Mouse (Mus musculus): Measurements from ENCODE around the gene Tcea3.
A peak's percentile ranks its signal among the peaks of the same experiment; 100 is the strongest.

The Tcea3 gene

GRCm38 (mm10) chr4:136239622-136240021 is 7.9 kb upstream of the Tcea3 start:
- DNase-seq, result peak; percentile 87

DNA sequence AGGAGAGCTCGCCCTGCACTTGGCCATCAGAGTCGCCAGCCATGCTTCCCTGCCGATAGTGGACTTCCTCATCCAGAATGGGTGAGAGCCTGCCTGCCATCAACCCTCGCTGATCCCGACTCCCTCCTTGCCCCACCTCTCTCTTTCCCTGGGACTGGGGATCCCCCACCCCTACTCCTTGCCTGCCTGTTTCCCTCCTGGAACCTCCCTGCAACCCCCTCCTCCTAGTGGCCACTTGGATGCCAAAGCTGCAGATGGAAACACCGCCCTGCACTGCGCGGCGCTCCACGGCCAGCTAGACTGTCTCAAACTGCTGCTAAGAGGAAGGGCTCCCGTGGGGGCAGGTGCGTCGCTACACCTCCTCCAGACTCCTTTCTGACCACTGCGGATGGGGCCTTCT is 7.4 kb upstream of the Tcea3 start:
- DNase-seq, result no peak

GRCm38 (mm10) chr4:136240955-136241354 is 6.6 kb upstream of the Tcea3 start:
- no peak for DNase-seq

DNA sequence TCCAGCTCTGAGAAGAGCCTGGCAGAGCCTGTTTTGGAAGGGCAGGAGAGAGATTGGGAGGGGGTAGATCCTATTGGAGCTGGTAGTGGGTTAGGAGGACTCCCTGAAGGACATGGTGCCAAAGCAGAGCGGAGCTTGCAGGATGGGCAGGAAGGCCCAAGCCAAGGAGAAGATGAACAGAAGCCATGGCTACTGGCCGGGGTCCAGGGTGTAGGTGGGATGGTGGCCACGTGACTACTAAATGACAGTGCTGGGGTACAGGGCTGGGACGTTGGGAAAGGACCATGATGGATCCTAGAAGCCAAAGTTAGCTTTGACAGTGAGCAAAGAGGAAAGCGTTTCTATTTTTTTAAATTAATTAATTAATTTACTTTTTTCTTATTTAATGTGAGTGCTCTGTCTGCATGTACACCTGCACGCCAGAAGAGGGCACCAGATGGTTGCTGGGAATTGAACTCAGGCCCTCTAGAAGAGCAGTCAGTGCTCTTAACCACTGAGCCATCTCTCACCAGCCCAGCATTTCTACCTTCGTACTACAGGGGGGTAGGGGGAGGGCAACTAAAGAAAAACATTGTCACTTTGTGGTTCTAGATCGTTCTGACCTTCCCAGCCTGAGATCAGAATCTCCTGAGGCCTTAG is 5.3 kb upstream of the Tcea3 start:
- DNase-seq, result peak; percentile 43

GRCm38 (mm10) chr4:136242728-136243127 is 4.8 kb upstream of the Tcea3 start:
- no peak for DNase-seq

- no peak for DNase-seq
Observed at GRCm38 (mm10) chr4:136244208-136244607, 3.3 kb upstream of the Tcea3 start.

DNA sequence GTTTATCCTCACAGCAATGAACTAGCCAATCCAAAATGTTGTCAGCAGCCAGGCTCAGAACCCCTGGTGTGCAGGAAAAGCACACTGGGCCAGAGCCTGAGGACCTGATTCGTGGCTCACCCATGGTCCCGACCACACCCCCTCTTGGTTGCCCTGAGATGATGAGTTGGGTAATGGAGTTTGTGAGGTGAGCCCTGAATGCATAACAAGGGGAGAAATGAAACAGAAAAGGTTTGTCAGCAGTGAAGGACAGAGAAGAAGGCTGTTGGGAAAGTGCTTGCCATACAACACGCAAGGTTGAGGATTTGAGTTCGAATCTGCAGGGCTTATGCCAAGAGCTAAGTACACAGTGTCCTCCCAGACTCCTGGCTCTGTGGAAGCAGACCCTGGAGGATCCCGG is 1.8 kb upstream of the Tcea3 start:
- DNase-seq, result no peak

GRCm38 (mm10) chr4:136246568-136246969 is 960 bp upstream of the Tcea3 start:
- DNase-seq, result no peak

DNA sequence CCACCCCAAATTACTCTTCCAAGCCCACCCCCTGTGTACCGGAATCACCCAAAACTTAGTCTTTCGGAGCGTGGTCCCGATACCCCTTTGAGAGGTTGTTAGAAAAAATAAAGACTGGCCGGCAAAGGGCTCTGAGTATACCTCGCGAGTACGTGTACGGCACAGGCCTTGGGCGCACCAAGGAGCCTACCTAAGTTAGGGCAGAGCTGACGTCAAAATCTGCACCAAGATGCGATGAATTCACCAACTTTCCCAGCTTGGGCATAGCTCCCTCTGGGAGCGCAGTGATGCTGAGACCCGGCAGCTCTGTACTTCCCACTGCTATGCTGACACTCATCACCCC is 172 bp upstream of the Tcea3 start:
- DNase-seq, result no peak

GRCm38 (mm10) chr4:136248464-136249331 is 1.2 kb downstream of the Tcea3 start:
- peak; percentile 25 for DNase-seq

DNA sequence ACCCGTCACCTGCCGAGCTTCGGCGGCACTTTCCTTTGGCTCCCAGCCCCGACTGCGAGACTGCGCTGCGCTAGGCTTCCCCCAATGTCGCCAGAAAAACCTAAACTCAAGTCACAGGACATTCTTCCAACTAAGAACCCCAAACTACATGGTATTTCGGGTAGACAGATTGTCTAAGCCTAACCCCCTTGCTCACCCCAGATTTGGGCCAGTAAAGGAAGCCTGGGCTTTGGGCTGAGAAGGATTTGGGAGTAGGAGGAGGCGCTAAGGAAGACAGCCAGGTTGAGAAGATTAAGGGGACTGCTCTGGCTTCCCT is 1.8 kb downstream of the Tcea3 start:
- no peak for DNase-seq

GRCm38 (mm10) chr4:136249780-136250179 is 2.3 kb downstream of the Tcea3 start:
- DNase-seq, result no peak

DNA sequence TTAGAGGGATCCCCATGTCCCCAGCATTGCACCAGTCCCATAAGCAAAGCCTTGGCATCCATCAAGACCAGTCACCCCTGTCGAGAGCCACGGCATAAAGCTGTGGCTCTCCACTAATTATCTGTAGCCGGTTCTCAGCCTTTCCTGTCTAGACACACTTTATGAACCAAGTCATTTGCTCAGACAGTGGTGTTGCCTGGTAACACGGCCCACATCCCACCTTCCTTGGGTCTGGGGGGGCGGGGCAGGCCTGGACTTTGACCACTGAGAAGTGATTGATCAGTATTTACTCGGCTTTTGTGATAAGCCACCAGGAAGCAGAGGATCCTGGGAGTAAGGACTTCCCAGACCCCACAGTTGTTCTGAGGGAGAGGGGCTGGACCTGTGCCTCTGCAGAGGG is 8.4 kb downstream of the Tcea3 start:
- DNase-seq, result no peak

- no peak for DNase-seq
Observed at GRCm38 (mm10) chr4:136256696-136257095, 9.2 kb downstream of the Tcea3 start.

GRCm38 (mm10) chr4:136259916-136260315 is 12.4 kb downstream of the Tcea3 start:
- DNase-seq, result no peak

GRCm38 (mm10) chr4:136260491-136261180 is 13.1 kb downstream of the Tcea3 start:
- DNase-seq, result peak; percentile 83

- DNase-seq, result no peak
Observed at GRCm38 (mm10) chr4:136261912-136262311, 14.4 kb downstream of the Tcea3 start.

GRCm38 (mm10) chr4:136263555-136263954 is 16.0 kb downstream of the Tcea3 start:
- DNase-seq, result no peak

DNA sequence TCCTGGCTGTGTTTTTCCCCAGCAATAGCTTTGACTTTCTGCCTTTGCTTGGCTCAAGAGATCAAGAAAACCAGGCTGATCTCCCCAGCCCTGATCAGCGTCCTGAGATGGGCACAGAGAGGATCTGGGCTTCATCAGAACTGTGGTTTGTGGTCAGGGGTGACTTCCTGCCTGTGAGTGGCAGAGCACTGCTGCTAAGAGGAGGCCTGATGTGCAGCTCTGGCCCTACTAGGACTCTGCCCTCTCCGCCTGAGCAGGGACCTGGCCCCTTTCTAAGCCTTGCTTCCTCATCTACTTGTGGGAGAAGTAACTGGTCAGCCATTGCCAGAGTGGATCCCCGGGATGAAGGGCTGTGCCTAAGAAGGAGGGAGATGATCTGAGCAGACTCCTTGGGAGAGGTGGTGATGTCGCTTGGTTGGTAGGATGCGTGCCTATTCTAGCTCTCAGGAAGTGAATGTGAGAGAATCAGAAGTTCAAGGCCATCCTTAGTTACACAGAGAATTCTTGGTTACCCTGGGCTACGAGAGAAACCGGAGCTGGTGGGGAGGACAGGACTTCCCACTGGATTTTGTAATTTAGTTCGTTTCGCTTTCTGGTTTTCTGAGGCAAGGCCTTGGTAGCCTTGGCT is 19.3 kb downstream of the Tcea3 start:
- DNase-seq, result peak; percentile 60

- DNase-seq, result no peak
Observed at GRCm38 (mm10) chr4:136268912-136269311, 21.4 kb downstream of the Tcea3 start.

DNA sequence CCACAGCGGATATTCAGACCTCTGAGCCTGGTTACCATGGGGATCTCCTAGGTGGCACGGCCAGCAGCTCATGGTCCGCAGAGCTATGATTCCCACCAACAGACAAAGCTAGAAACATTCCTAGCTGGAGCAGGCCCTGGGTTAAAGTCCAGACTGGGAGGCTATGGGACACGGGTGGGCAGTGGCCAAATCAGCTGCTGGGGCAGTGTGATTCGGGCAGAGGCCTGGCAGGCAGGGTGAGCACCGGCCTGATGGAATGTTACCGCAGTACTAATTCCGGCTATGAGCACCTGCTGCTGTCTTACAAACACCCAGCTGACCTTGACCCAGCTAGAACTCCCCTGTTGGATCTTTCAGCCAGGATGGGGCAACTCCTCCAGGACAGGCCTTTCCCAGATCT is 23.1 kb downstream of the Tcea3 start:
- DNase-seq, result no peak

- DNase-seq, result no peak
Observed at GRCm38 (mm10) chr4:136281097-136281496, 33.6 kb downstream of the Tcea3 start.

DNA sequence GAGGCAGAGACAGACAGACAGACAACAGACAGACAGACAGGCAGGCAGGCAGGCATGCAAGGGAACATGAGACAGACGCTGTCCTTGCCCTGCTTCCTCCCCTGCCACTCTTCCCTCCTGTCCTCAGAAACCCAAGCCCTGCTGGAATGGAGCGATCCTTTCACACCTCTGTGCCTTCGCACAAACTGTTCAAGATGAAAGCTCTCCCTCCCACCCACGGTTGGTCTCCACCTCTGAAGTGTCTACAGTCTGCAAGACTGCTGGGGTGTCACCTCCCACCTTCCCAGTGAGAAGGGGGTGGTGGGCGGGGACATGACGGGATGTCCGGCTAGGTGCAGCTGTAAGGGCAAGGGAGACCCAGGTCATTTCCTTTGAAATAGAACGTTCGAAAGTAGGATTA is 34.1 kb downstream of the Tcea3 start:
- no peak for DNase-seq
